11 mouse cellular contexts compared by ENCODE assay signal in the genomic region with DNA sequence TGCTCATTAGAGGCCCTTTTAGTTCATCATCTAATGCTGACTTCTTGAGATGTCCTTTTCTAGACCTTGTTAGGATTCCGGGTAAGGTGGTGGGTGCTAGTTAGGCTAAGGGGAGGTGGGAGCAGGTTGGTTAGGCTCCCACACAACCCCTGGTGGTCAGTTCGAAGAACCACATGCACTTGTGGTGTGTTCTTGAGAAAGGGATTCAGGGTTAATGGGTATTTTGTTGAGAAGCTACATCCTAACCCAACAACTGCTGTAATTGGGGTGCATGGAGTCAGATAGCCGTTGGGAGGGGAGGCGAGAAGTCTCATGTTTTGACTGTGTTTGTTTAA. TPM values are rescaled to one million over a fixed set of nuclear protein-coding genes. Genes with fewer than 3 reads are reported as not detected.
DNase-seq lines count a peak whose midpoint lies in the region; ATAC-seq and TF ChIP-seq lines count a peak whose summit lies in the region.
"Had no signal": no experiment of that assay in that cellular context is flagged by ENCODE, and none has a peak within 500 bp of the region (broad histone marks: within the 10 kb centered on the region; RNA-seq: fewer than 3 reads in every experiment).

No protein-coding gene starts in this region.

- no peak for TF ChIP-seq POLR2A in embryonic fibroblast, embryonic 13.5 days (IDR thresholded peaks at IDR 0.05; ENCODE audit: low read depth, low read length)

- H3K9ac ChIP-seq in hindbrain, embryonic 11.5 days (ENCODE audit: low read depth, low read length), result no peak overlapping the region
- H3K9ac ChIP-seq in hindbrain, embryonic 12.5 days, result no peak overlapping the region
- no peak overlapping the region for H3K9ac ChIP-seq in midbrain, embryonic 16.5 days (ENCODE audit: low read depth, low read length)
- H3K9ac ChIP-seq in midbrain, embryonic 11.5 days (ENCODE audit: low read length), result no peak overlapping the region
- no peak overlapping the region for H3K9ac ChIP-seq in stomach, postnatal 0 days (ENCODE audit: low read length)
- H3K9ac ChIP-seq: hindbrain, embryonic 15.5 days; midbrain, embryonic 12.5 days; stomach, embryonic 15.5 days had no signal

- no peak for DNase-seq in hindbrain, embryonic 11.5 days (ENCODE audit: low spot score)
- no peak for DNase-seq in midbrain, embryonic 11.5 days (ENCODE audit: low spot score, missing footprints)
- no peak for DNase-seq in stomach, postnatal 0 days (ENCODE audit: low spot score)
- DNase-seq in layer of hippocampus, postnatal 25 days (ENCODE audit: extremely low spot score in 1 of 2, low spot score in 1 of 2), result no peak
- DNase-seq: gastrocnemius, postnatal 14 days had no signal

- no peak overlapping the region for H3K4me2 ChIP-seq in hindbrain, embryonic 11.5 days (replicated peaks; ENCODE audit: low read depth, low read length)
- no peak overlapping the region for H3K4me2 ChIP-seq in hindbrain, embryonic 12.5 days (replicated peaks)
- no peak overlapping the region for H3K4me2 ChIP-seq in midbrain, embryonic 16.5 days (ENCODE audit: low read length)
- H3K4me2 ChIP-seq in midbrain, embryonic 11.5 days, result no peak overlapping the region
- no peak overlapping the region for H3K4me2 ChIP-seq in stomach, postnatal 0 days (replicated peaks; ENCODE audit: low read depth)
- H3K4me2 ChIP-seq: hindbrain, embryonic 15.5 days; midbrain, embryonic 12.5 days; stomach, embryonic 15.5 days had no signal

- TF ChIP-seq EP300 in stomach, postnatal 0 days (optimal IDR thresholded peaks at IDR 0.05), result no peak

- peak; percentile 33; the same call in 1 of the 2 replicates for ATAC-seq in hindbrain, embryonic 11.5 days (ENCODE audit: low FRiP score)
- ATAC-seq in hindbrain, embryonic 12.5 days (ENCODE audit: low FRiP score), result no peak
- 0 out of 2 replicates have a peak, but pooled peaks have one; percentile 1 for ATAC-seq in midbrain, embryonic 16.5 days
- no peak for ATAC-seq in midbrain, embryonic 11.5 days (ENCODE audit: low FRiP score)
- 0 out of 2 replicates have a peak, but pooled peaks have one; percentile 11 for ATAC-seq in stomach, postnatal 0 days (ENCODE audit: low FRiP score, low TSS enrichment)

- H3K4me3 ChIP-seq in hindbrain, embryonic 11.5 days (ENCODE audit: low read depth, low read length), result no peak overlapping the region
- no peak overlapping the region for H3K4me3 ChIP-seq in hindbrain, embryonic 12.5 days
- no peak overlapping the region for H3K4me3 ChIP-seq in midbrain, embryonic 16.5 days (ENCODE audit: low read depth, low read length)
- H3K4me3 ChIP-seq in midbrain, embryonic 11.5 days (ENCODE audit: low read depth, low read length), result no peak overlapping the region
- H3K4me3 ChIP-seq in embryonic fibroblast, embryonic 13.5 days (ENCODE audit: insufficient read depth, low read length), result no peak overlapping the region
- no peak overlapping the region for H3K4me3 ChIP-seq in stomach, postnatal 0 days (ENCODE audit: low read depth, low read length)
- H3K4me3 ChIP-seq: hindbrain, embryonic 15.5 days; midbrain, embryonic 12.5 days; stomach, embryonic 15.5 days had no signal

- no peaks in the 10 kb centered on the region for H3K4me1 ChIP-seq in hindbrain, embryonic 11.5 days (replicated peaks; ENCODE audit: control insufficient read depth, insufficient read depth, low read length)
- H3K4me1 ChIP-seq in hindbrain, embryonic 12.5 days, result peaks cover 18% of the 10 kb centered on the region
- peaks cover 15% of the 10 kb centered on the region for H3K4me1 ChIP-seq in midbrain, embryonic 16.5 days (ENCODE audit: control insufficient read depth, insufficient read depth, low read length)
- H3K4me1 ChIP-seq in midbrain, embryonic 11.5 days (ENCODE audit: control insufficient read depth, insufficient read depth, low read length), result peaks cover 9% of the 10 kb centered on the region; the same call in 1 of the 2 replicates
- H3K4me1 ChIP-seq in embryonic fibroblast, embryonic 13.5 days (ENCODE audit: control insufficient read depth, insufficient read depth, low read length), result peaks cover 15% of the 10 kb centered on the region
- H3K4me1 ChIP-seq in stomach, postnatal 0 days (replicated peaks; ENCODE audit: control insufficient read depth, insufficient read depth), result no peaks in the 10 kb centered on the region
- H3K4me1 ChIP-seq: stomach, embryonic 15.5 days had no signal

- H3K27ac ChIP-seq in hindbrain, embryonic 11.5 days (ENCODE audit: low read depth, low read length), result no peak overlapping the region
- H3K27ac ChIP-seq in hindbrain, embryonic 12.5 days, result no peak overlapping the region
- no peak overlapping the region for H3K27ac ChIP-seq in midbrain, embryonic 16.5 days (ENCODE audit: low read length)
- H3K27ac ChIP-seq in midbrain, embryonic 11.5 days (ENCODE audit: low read depth, low read length), result no peak overlapping the region
- H3K27ac ChIP-seq in embryonic fibroblast, embryonic 13.5 days (ENCODE audit: insufficient read depth, low read length), result peak overlapping the region; percentile 12; the same call in 1 of the 2 replicates
- no peak overlapping the region for H3K27ac ChIP-seq in stomach, postnatal 0 days (replicated peaks)
- H3K27ac ChIP-seq: stomach, embryonic 15.5 days had no signal

- no peak for TF ChIP-seq CTCF in embryonic fibroblast, embryonic 13.5 days (IDR thresholded peaks at IDR 0.05; ENCODE audit: borderline replicate concordance, insufficient read depth, low read length)
- TF ChIP-seq CTCF in stomach, postnatal 0 days (IDR thresholded peaks at IDR 0.05; ENCODE audit: low read depth), result peak; percentile 53

- WGBS in hindbrain, embryonic 11.5 days, result 90% methylated on average over 4 of the region's 4 CpGs
- WGBS in hindbrain, embryonic 12.5 days, result 84% methylated on average over 4 of the region's 4 CpGs
- whole genome bisulfite sequencing in midbrain, embryonic 16.5 days, result 91% methylated on average over 4 of the region's 4 CpGs
- 92% methylated on average over 4 of the region's 4 CpGs for WGBS in midbrain, embryonic 11.5 days
- 87% methylated on average over 4 of the region's 4 CpGs for WGBS in stomach, postnatal 0 days

- peaks cover 3% of the 10 kb centered on the region; the same call in 1 of the 2 replicates for H3K36me3 ChIP-seq in hindbrain, embryonic 11.5 days (ENCODE audit: control insufficient read depth, insufficient read depth, low read length)
- peaks cover 27% of the 10 kb centered on the region for H3K36me3 ChIP-seq in hindbrain, embryonic 12.5 days
- peaks cover 15% of the 10 kb centered on the region for H3K36me3 ChIP-seq in midbrain, embryonic 16.5 days (ENCODE audit: control insufficient read depth, insufficient read depth, low read length)
- H3K36me3 ChIP-seq in midbrain, embryonic 11.5 days (ENCODE audit: control insufficient read depth, insufficient read depth, low read length), result peaks cover 9% of the 10 kb centered on the region
- peaks cover 2% of the 10 kb centered on the region; the same call in 1 of the 2 replicates for H3K36me3 ChIP-seq in stomach, postnatal 0 days (ENCODE audit: control insufficient read depth, insufficient read depth, low read length)

- H3K27me3 ChIP-seq in hindbrain, embryonic 11.5 days (ENCODE audit: control insufficient read depth, insufficient read depth, low read length), result no peaks in the 10 kb centered on the region
- H3K27me3 ChIP-seq in hindbrain, embryonic 12.5 days, result no peaks in the 10 kb centered on the region
- H3K27me3 ChIP-seq in midbrain, embryonic 16.5 days (ENCODE audit: control insufficient read depth, insufficient read depth, low read depth, low read length), result no peaks in the 10 kb centered on the region
- no peaks in the 10 kb centered on the region for H3K27me3 ChIP-seq in midbrain, embryonic 11.5 days (ENCODE audit: control insufficient read depth, insufficient read depth, low read length)
- no peaks in the 10 kb centered on the region for H3K27me3 ChIP-seq in stomach, postnatal 0 days (ENCODE audit: control insufficient read depth, insufficient read depth, low read length)
- H3K27me3 ChIP-seq: hindbrain, embryonic 15.5 days; midbrain, embryonic 12.5 days; stomach, embryonic 15.5 days had no signal

- no peaks in the 10 kb centered on the region for H3K9me3 ChIP-seq in hindbrain, embryonic 11.5 days (ENCODE audit: control insufficient read depth, low read length)
- H3K9me3 ChIP-seq in hindbrain, embryonic 12.5 days (replicated peaks), result no peaks in the 10 kb centered on the region
- no peaks in the 10 kb centered on the region for H3K9me3 ChIP-seq in midbrain, embryonic 16.5 days (replicated peaks; ENCODE audit: control insufficient read depth, low read length, poor library complexity, severe bottlenecking)
- H3K9me3 ChIP-seq in midbrain, embryonic 11.5 days (ENCODE audit: control insufficient read depth, low read length), result no peaks in the 10 kb centered on the region
- no peaks in the 10 kb centered on the region for H3K9me3 ChIP-seq in stomach, postnatal 0 days (ENCODE audit: control insufficient read depth, low read length)
- H3K9me3 ChIP-seq: hindbrain, embryonic 15.5 days; midbrain, embryonic 12.5 days; stomach, embryonic 15.5 days had no signal

RNA-seq across cellular contexts. Expression of a gene that starts 50.8 kb away (rescaled TPM):
- polyA plus RNA-seq in hindbrain, embryonic 11.5 days (2014; fragmentation: Nextera tagmentation; extraction: Ambion mirVana), result 12.1 and 13.0 TPM in 2 replicates
- polyA plus RNA-seq in hindbrain, embryonic 12.5 days (2016; fragmentation: Nextera tagmentation; extraction: Ambion mirVana), result 14.7 and 16.0 TPM in 2 replicates
- polyA plus RNA-seq in midbrain, embryonic 16.5 days (2015; fragmentation: Nextera tagmentation; extraction: Ambion mirVana), result 13.2 and 14.2 TPM in 2 replicates
- 17.1 and 20.2 TPM in 2 replicates for polyA plus RNA-seq in midbrain, embryonic 11.5 days (2014; fragmentation: Nextera tagmentation; extraction: Ambion mirVana)
- polyA plus RNA-seq in embryonic fibroblast, embryonic 13.5 days (2011; ENCODE audit: insufficient read length, low read depth, missing spikeins), result 37.0 and 56.8 TPM in 2 replicates
- polyA plus RNA-seq in stomach, postnatal 0 days (2015; fragmentation: Nextera tagmentation; extraction: Ambion mirVana), result 7.6 and 9.0 TPM in 2 replicates
- 10 to 100 TPM; 23.9 to 26.7 TPM for total RNA-seq in layer of hippocampus, postnatal 25 days (2021)

Comparison
In these comparisons a context has a peak if more than half of its experiments do, and no peak if none do; other contexts are left out.
1. ATAC-seq: peak in hindbrain, embryonic 11.5 days (single experiment), midbrain, embryonic 16.5 days (single experiment) and stomach, postnatal 0 days (single experiment); none in hindbrain, embryonic 12.5 days (single experiment) and midbrain, embryonic 11.5 days (single experiment).